Mouse (Mus musculus) CH12.LX (cell line): ENCODE results near the gene Vamp2. TPM values are rescaled to one million over a fixed set of nuclear protein-coding genes. Genes with fewer than 3 reads are reported as not detected.

Experiments
- DNase-seq: peaks from one replicate; pipeline ENCODE4 v3.0.0-alpha.2; 2013; ENCODE audit errors: extremely low read depth
- H3K27ac ChIP-seq: 2 replicates; pipeline ENCODE4 v1.5.1; 2012; ENCODE audit warnings: low read depth, mild to moderate bottlenecking, control low read depth, moderate library complexity; ENCODE audit not compliant: insufficient read depth
- H3K27me3 ChIP-seq: replicated peaks from 2 replicates; pipeline ENCODE3; 2012; ENCODE audit warnings: inconsistent platforms
- H3K36me3 ChIP-seq, 2 experiments: replicated peaks in 1 of 2; 2 replicates each; pipeline versions ENCODE3 to v1.6.1; 2012; ENCODE audit warnings: inconsistent platforms in 1 of 2, low read length in 1 of 2, mild to moderate bottlenecking in 1 of 2, mixed read lengths in 1 of 2, moderate library complexity in 1 of 2; ENCODE audit not compliant: control insufficient read depth in 1 of 2, insufficient read depth in 1 of 2
- H3K4me1 ChIP-seq, 2 experiments: 2 replicates each; pipeline ENCODE4 v1.6.1; 2012; ENCODE audit warnings: inconsistent platforms in 1 of 2, moderate library complexity in 1 of 2; ENCODE audit not compliant: insufficient read depth in 2 of 2, control insufficient read depth in 1 of 2
- H3K4me2 ChIP-seq: 2 replicates; pipeline ENCODE4 v1.6.1; 2012; ENCODE audit warnings: low read depth, mild to moderate bottlenecking, control low read depth; ENCODE audit not compliant: poor library complexity, insufficient read depth, severe bottlenecking
- H3K4me3 ChIP-seq, 3 experiments: fragments of 150-350 bp in 1 of 3; sonication (generic) in 1 of 3; replicated peaks in 1 of 3; 2 replicates each; pipeline versions ENCODE3 to v1.5.1; 2011 to 2012; ENCODE audit warnings: low read depth in 2 of 3, low read length in 2 of 3, mild to moderate bottlenecking in 2 of 3, moderate library complexity in 2 of 3, control low read depth in 1 of 3, improper control_type of control experiment in 1 of 3, inconsistent platforms in 1 of 3, mixed read lengths in 1 of 3; ENCODE audit not compliant: poor library complexity in 1 of 3
- H3K79me2 ChIP-seq: replicated peaks from 2 replicates; pipeline ENCODE4 v1.6.1; 2012; ENCODE audit warnings: mild to moderate bottlenecking, moderate library complexity; ENCODE audit not compliant: control insufficient read depth, poor library complexity, insufficient read depth, severe bottlenecking; ENCODE audit errors: extremely low read depth
- H3K9ac ChIP-seq: 2 replicates; pipeline ENCODE4 v1.6.1; 2012; ENCODE audit warnings: low read depth, mild to moderate bottlenecking, control low read depth, moderate library complexity; ENCODE audit not compliant: insufficient read depth
- H3K9me3 ChIP-seq: replicated peaks from 2 replicates; pipeline ENCODE3; 2012; ENCODE audit warnings: low read length, inconsistent platforms, mixed read lengths
- BHLHE40 ChIP-seq: IDR thresholded peaks from 2 replicates; pipeline ENCODE4 v1.6.1; 2011; ENCODE audit warnings: mild to moderate bottlenecking, low read depth, low read length, improper control_type of control experiment
- CHD1 ChIP-seq: IDR thresholded peaks from 2 replicates; pipeline ENCODE4 v1.6.1; 2012; ENCODE audit warnings: low read depth, low read length, improper control_type of control experiment, inconsistent platforms
- CTCF ChIP-seq, 2 experiments: IDR thresholded peaks in 1 of 2; conservative IDR thresholded peaks in 1 of 2; 2 replicates each; pipeline ENCODE4 v1.5.1; 2011 to 2012; ENCODE audit warnings: low read depth in 2 of 2, low read length in 2 of 2, improper control_type of control experiment in 1 of 2, inconsistent platforms in 1 of 2, mild to moderate bottlenecking in 1 of 2, moderate library complexity in 1 of 2
- ELF1 ChIP-seq: IDR thresholded peaks from 2 replicates; pipeline ENCODE4 v1.6.1; 2014; ENCODE audit warnings: low read depth, mild to moderate bottlenecking, inconsistent platforms, low read length, improper control_type of control experiment
- ETS1 ChIP-seq: conservative IDR thresholded peaks from 2 replicates; pipeline ENCODE4 v1.6.1; 2012; ENCODE audit warnings: low read depth, mild to moderate bottlenecking, inconsistent platforms, low read length, improper control_type of control experiment, moderate library complexity
- GABPA ChIP-seq: IDR thresholded peaks from 2 replicates; pipeline ENCODE4 v1.6.1; 2012; ENCODE audit warnings: low read depth, low read length, improper control_type of control experiment, inconsistent platforms; ENCODE audit not compliant: insufficient replicate concordance
- HCFC1 ChIP-seq: IDR thresholded peaks from 2 replicates; pipeline ENCODE4 v1.6.1; 2012; ENCODE audit warnings: low read depth, mild to moderate bottlenecking, inconsistent platforms, low read length, improper control_type of control experiment
- IRF4 ChIP-seq: IDR thresholded peaks from 2 replicates; pipeline ENCODE4 v1.6.1; 2014; ENCODE audit warnings: low read depth, mild to moderate bottlenecking, inconsistent platforms, low read length, improper control_type of control experiment
- JUN ChIP-seq: IDR thresholded peaks from 2 replicates; pipeline ENCODE4 v1.6.1; 2011; ENCODE audit warnings: low read depth, mild to moderate bottlenecking, low read length, improper control_type of control experiment, moderate library complexity; ENCODE audit not compliant: insufficient read depth
- JUND ChIP-seq: conservative IDR thresholded peaks from 2 replicates; pipeline ENCODE4 v1.6.1; 2011; ENCODE audit warnings: low read depth, low read length, improper control_type of control experiment
- MAFK ChIP-seq: IDR thresholded peaks from 2 replicates; pipeline ENCODE4 v1.6.1; 2011; ENCODE audit warnings: low read length, improper control_type of control experiment; ENCODE audit not compliant: insufficient replicate concordance
- MAX ChIP-seq: IDR thresholded peaks from 2 replicates; pipeline ENCODE4 v1.6.1; 2011; ENCODE audit warnings: low read length, improper control_type of control experiment
- MAZ ChIP-seq: IDR thresholded peaks from 2 replicates; pipeline ENCODE4 v1.6.1; 2012; ENCODE audit warnings: low read depth, mild to moderate bottlenecking, inconsistent platforms, low read length, improper control_type of control experiment, moderate library complexity
- MEF2A ChIP-seq: IDR thresholded peaks from 2 replicates; pipeline ENCODE4 v1.6.1; 2014; ENCODE audit warnings: low read depth, mild to moderate bottlenecking, inconsistent platforms, low read length, improper control_type of control experiment, borderline replicate concordance
- MXI1 ChIP-seq: IDR thresholded peaks from 2 replicates; pipeline ENCODE4 v1.6.1; 2011; ENCODE audit warnings: mild to moderate bottlenecking, low read depth, low read length, improper control_type of control experiment
- NRF1 ChIP-seq: IDR thresholded peaks from 2 replicates; pipeline ENCODE4 v1.6.1; 2014; ENCODE audit warnings: low read depth, mild to moderate bottlenecking, inconsistent platforms, low read length, improper control_type of control experiment, moderate library complexity
- PAX5 ChIP-seq: IDR thresholded peaks from 2 replicates; pipeline ENCODE4 v1.6.1; 2012; ENCODE audit warnings: low read length, inconsistent platforms, mixed read lengths
- POLR2A ChIP-seq: IDR thresholded peaks from 2 replicates; pipeline ENCODE4 v1.6.1; 2011; ENCODE audit warnings: low read depth, mild to moderate bottlenecking, improper control_type of control experiment, low read length
- POLR2AphosphoS2 ChIP-seq: IDR thresholded peaks from 2 replicates; pipeline ENCODE4 v1.6.1; 2011; ENCODE audit warnings: low read depth, low read length, improper control_type of control experiment
- RAD21 ChIP-seq: IDR thresholded peaks from 2 replicates; pipeline ENCODE4 v1.6.1; 2011; ENCODE audit warnings: low read depth, mild to moderate bottlenecking, low read length, improper control_type of control experiment, moderate library complexity
- RCOR1 ChIP-seq: conservative IDR thresholded peaks from 2 replicates; pipeline ENCODE4 v1.6.1; 2012; ENCODE audit warnings: low read depth, mild to moderate bottlenecking, inconsistent platforms, low read length, improper control_type of control experiment
- SMC3 ChIP-seq: IDR thresholded peaks from 2 replicates; pipeline ENCODE4 v1.6.1; 2011; ENCODE audit warnings: low read depth, low read length, improper control_type of control experiment
- TBP ChIP-seq: conservative IDR thresholded peaks from 2 replicates; pipeline ENCODE4 v1.6.1; 2011; ENCODE audit warnings: low read depth, low read length, improper control_type of control experiment
- TCF12 ChIP-seq: IDR thresholded peaks from 2 replicates; pipeline ENCODE4 v1.6.1; 2014; ENCODE audit warnings: low read depth, mild to moderate bottlenecking, inconsistent platforms, low read length, improper control_type of control experiment
- UBTF ChIP-seq: IDR thresholded peaks from 2 replicates; pipeline ENCODE4 v1.6.1; 2012; ENCODE audit warnings: low read depth, mild to moderate bottlenecking, inconsistent platforms, low read length, improper control_type of control experiment, moderate library complexity
- USF2 ChIP-seq: conservative IDR thresholded peaks from 2 replicates; pipeline ENCODE4 v1.6.1; 2011; ENCODE audit warnings: low read depth, low read length, improper control_type of control experiment
- ZC3H11A ChIP-seq: IDR thresholded peaks from 2 replicates; pipeline ENCODE4 v1.6.1; 2012; ENCODE audit warnings: low read depth, mild to moderate bottlenecking, inconsistent platforms, low read length, improper control_type of control experiment
- ZKSCAN1 ChIP-seq: IDR thresholded peaks from 2 replicates; pipeline ENCODE4 v1.6.1; 2012; ENCODE audit warnings: low read depth, inconsistent platforms, low read length, improper control_type of control experiment, borderline replicate concordance
- ZMIZ1 ChIP-seq: IDR thresholded peaks from 2 replicates; pipeline ENCODE4 v1.6.1; 2012; ENCODE audit warnings: low read depth, mild to moderate bottlenecking, inconsistent platforms, low read length, improper control_type of control experiment
- ZNF384 ChIP-seq: IDR thresholded peaks from 2 replicates; pipeline ENCODE4 v1.6.1; 2012; ENCODE audit warnings: low read depth, low read length, improper control_type of control experiment, inconsistent platforms
- dilution Hi-C: fragments of 300-500 bp; cut with MboI; formaldehyde crosslinking; loops from 2 replicates; pipeline ENCODE4 v1.14.3; 2020; ENCODE audit warnings: low sequenced_read_pairs; ENCODE audit not compliant: extremely low pct_unique_long_range_greater_than_20kb, extremely low pct_ligation_motif_present
- in situ Hi-C: fragments of 300-500 bp; cut with MboI; formaldehyde crosslinking; loops from 3 replicates; pipeline ENCODE4 v1.14.3; 2019; ENCODE audit warnings: low sequenced_read_pairs, low pct_ligation_motif_present, low pct_unique_long_range_greater_than_20kb, mixed read lengths
- polyA plus RNA-seq: library from polyadenylated mRNA; unstranded; fragments of >175 nt; gene quantifications from 2 replicates; pipeline ENCODE4 v1.2.1, GENCODE M21; 2012; ENCODE audit warnings: low read depth; ENCODE audit not compliant: insufficient read length
- total RNA-seq, 2 experiments: library from RNA; depleted of rRNA; stranded (reverse); fragments of 300-350 nt in 1 of 2; fragments of >200 nt in 1 of 2; gene quantifications; 2 replicates each; pipeline ENCODE4 v1.2.3; 2012 to 2014

The Vamp2 gene
- total and polyA plus RNA-seq, 3 experiments, result 1.3 to 26.0 (median 8.2) TPM

DNA sequence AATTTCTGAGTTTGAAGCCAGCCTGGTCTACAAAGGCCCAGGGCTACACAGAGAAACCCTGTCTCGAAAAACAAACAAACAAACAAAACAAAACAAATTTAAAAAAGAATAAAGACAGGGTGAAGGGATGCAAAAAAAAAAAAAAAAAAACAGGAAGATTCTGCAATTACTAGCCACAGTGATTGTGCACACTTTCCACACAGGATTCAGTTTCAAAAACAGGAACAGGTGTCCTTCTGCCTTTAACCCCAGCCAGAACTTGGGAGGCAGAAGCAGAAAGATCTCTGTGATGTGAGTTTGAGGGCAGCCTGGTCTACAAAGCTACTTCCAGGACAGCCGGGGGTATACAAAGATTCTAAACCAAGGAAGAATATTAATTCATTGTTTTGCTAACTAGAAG is 30.0 kb upstream of the Vamp2 start:
- no peaks in the 10 kb centered on the region; the same call in none of the 2 replicates for H3K79me2 ChIP-seq
- H3K27ac ChIP-seq, result no peak overlapping the region
- no peak for DNase-seq
- H3K36me3 ChIP-seq, result peaks cover 2 to 21% of the 10 kb centered on the region in 2 experiments
- dilution Hi-C loops, result no loop called here
- in situ Hi-C loops, result no loop called here
- H3K9me3 ChIP-seq, result no peaks in the 10 kb centered on the region
- H3K4me2 ChIP-seq, result peak overlapping the region; percentile 96
- H3K9ac ChIP-seq, result peak overlapping the region; percentile 92
- peaks cover 0 to 36% of the 10 kb centered on the region in 2 experiments; a peak in 2 of 4 replicates for H3K4me1 ChIP-seq
- H3K4me3 ChIP-seq, result peak overlapping the region; percentile 71 to 87 (median 79)
- H3K27me3 ChIP-seq, result peaks cover 3% of the 10 kb centered on the region
- TF ChIP-seq ZC3H11A (no peak), NRF1 (no peak), ZNF384 (peak; percentile 45; the same call in 1 of the 2 replicates), UBTF (no peak), HCFC1 (no peak), MEF2A (no peak), MAZ (no peak)
- TF ChIP-seq, all 38 proteins: peak for 1

DNA sequence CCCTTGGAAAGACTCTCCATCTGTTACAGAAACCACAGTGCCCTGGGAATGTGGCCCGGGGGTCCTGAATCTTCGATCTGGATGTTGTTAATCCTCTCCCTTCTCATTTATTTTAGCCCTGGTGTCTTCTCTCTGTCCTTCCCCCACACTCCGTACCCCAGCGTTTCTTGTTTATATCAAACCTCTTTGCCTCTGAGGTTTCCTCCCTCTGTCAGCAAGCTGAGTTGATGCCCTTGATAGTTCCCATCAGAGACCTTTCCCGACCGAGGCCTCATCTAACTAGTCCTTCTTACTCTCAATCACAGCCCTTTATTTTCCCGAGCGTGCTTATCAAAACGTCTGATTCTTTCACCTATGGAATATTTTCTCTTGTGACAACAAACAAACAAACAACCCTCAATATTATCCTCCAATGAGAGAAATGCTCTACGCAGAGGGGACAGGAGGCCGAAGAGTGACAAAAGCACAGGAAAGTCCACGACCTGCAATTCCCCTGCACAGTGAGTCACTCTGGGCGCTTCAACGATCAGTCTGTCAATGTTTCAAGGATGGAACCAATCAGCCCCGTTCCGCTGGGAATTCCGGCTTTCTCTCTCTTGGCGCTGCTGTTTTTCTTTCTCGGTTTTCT is 29.4 kb upstream of the Vamp2 start:
- Histone ChIP-seq H3K27ac (no peak overlapping the region), H3K4me2 (peak overlapping the region; percentile 96), H3K9ac (peak overlapping the region; percentile 92), H3K4me3 (peak overlapping the region; percentile 71 to 87 (median 79)), H3K79me2 (no peaks in the 10 kb centered on the region; the same call in none of the 2 replicates), H3K27me3 (peaks cover 3% of the 10 kb centered on the region), H3K9me3 (no peaks in the 10 kb centered on the region), H3K4me1 (peaks cover 0 to 31% of the 10 kb centered on the region in 2 experiments; a peak in 2 of 4 replicates), H3K36me3 (peaks cover 0 to 16% of the 10 kb centered on the region in 2 experiments)
- dilution Hi-C loops, result no loop called here
- DNase-seq, result no peak
- in situ Hi-C loops, result no loop called here
- TF ChIP-seq GABPA (no peak), MAFK (no peak), TCF12 (no peak), ETS1 (no peak), POLR2AphosphoS2 (no peak), PAX5 (no peak), BHLHE40 (no peak; the same call in 1 of the 2 replicates), TBP (no peak), JUND (no peak), MAZ (no peak), ZKSCAN1 (no peak), ZC3H11A (no peak), USF2 (no peak), UBTF (no peak), ELF1 (no peak), MXI1 (no peak; the same call in 1 of the 2 replicates), CHD1 (peak; percentile 74; the same call in 1 of the 2 replicates), NRF1 (no peak), MAX (peak; percentile 56; the same call in 1 of the 2 replicates), SMC3 (no peak), JUN (no peak), CTCF (conservative IDR thresholded peaks at IDR 0.05 in 1 of 2, IDR thresholded peaks at IDR 0.05 in 1 of 2; ENCODE audit: low read depth in 2 of 2, low read length in 2 of 2) (no peak), RCOR1 (no peak), POLR2A (no peak), ZMIZ1 (no peak), IRF4 (peak; percentile 9; the same call in 1 of the 2 replicates), ZNF384 (no peak), MEF2A (no peak), HCFC1 (no peak), RAD21 (no peak)
